Mouse (Mus musculus) leukemia stem cell, adult 10-12 weeks (primary cell): ENCODE data around the gene Armc10. TPM values are rescaled to one million over a fixed set of nuclear protein-coding genes. Genes with fewer than 3 reads are reported as not detected.

Experiments used
- polyA plus RNA-seq: library from polyadenylated mRNA; stranded (reverse); fragments of >175 nt; gene quantifications from 2 replicates; pipeline ENCODE4 v1.2.3, GENCODE M21; 2012; ENCODE audit warnings: low replicate concordance

The Armc10 gene
- 48.3 and 54.9 TPM in 2 replicates for polyA plus RNA-seq

GRCm38 (mm10) chr5:21645439-21646132 is at the start of gene Armc10, which contains the start of gene Fbxl13:
Gene Armc10 (plus strand): TSS chr5:21645813.
Gene Fbxl13 (minus strand): TSS chr5:21645634.

GRCm38 (mm10) chr5:21701351-21702008 is 55.9 kb downstream of the Armc10 start, which contains the start of gene Napepld:
Gene Napepld (minus strand): TSS chr5:21701396.

Other genes starting within 250 kb of the Armc10 start
- not detected in 2 replicates for gene Ccdc146, start 221.1 kb upstream of the Armc10 start, polyA plus RNA-seq
- gene Fam185a, start 220.9 kb upstream of the Armc10 start, polyA plus RNA-seq = 3.0 TPM in 2 replicates
- not detected in 2 replicates for gene Lrrc17, start 102.3 kb upstream of the Armc10 start, polyA plus RNA-seq
- gene Fbxl13, start 179 bp upstream of the Armc10 start, polyA plus RNA-seq = 0.07 TPM in 1 of 2 replicates, not detected in the other
- gene Napepld, start 55.6 kb downstream of the Armc10 start, polyA plus RNA-seq = 0.74 and 1.4 TPM in 2 replicates
- 15.8 and 29.8 TPM in 2 replicates for gene Pmpcb, start 91.3 kb downstream of the Armc10 start, polyA plus RNA-seq
- gene Dnajc2, start 139.4 kb downstream of the Armc10 start, polyA plus RNA-seq = 76.0 and 114 TPM in 2 replicates
- gene Psmc2, start 139.5 kb downstream of the Armc10 start, polyA plus RNA-seq = 4.0 and 13.4 TPM in 2 replicates
- not detected in 2 replicates for gene Slc26a5, start 219.8 kb downstream of the Armc10 start, polyA plus RNA-seq